Mouse (Mus musculus): ENCODE results near the gene Taf3.

Taf3 gene

GRCm38 (mm10) chr2:9877966-9878563 lies 170.3 kb downstream of the Taf3 start:
- CTCF ChIA-PET, result interaction anchor here (0.6 kb wide), 1 partner anchor 16 kb away, joined by 3 read pairs; no protein-coding TSS in a partner anchor

DNA sequence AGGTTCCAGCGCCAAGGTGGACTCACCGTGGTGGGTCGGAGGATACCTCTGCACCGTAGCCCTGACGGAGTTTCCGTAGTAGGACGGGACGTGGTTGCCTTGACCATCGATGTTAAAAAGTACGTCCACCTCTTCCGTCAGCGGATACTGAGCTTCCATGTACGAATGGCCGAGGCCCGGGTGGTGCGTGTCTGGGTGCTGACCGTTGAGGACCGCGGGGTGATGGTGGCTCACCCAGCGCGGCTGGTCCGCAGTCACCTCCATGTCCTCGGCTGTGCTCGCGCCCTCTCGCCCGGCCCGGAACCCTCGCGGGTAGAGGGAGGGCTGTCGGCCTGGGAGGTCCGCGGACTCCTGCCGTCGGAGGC lies 171.1 kb downstream of the Taf3 start:
- CTCF ChIA-PET, result interaction anchor here (0.7 kb wide), 1 partner anchor 52 kb away, joined by 3 read pairs; no protein-coding TSS in a partner anchor

DNA sequence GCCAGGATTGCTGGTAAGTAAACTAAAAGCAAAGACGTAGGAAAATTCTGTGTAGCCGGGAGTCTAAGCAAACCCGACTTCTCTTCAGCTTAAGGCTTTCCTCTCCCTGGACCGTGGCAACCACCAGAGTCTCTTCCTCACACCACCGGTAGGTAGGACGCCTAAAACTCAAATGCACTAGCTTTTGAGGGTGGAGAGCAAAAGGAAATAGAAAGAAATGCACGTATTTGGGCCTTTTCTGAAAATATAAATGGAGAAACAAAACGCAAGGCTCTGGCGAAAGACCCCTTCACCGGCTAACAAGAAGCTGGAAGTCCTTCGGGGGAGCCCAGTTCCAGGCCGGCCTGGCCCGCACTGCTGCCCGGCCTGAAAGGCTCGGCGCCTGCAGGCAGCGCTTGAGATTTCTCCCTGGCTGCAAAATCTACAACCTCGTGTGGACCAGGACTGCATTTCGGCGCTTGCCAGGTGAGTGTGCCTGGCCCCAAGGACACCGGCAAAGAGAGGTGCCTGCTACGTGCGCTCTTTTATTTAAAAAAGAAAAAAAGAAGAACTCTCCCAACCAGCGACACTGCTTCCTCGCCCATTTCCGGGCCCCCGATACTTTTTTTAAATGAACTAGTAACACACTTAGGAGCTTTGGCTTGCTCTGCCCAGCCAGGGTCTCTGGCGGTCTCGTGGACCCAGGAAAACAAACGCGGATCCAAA lies 171.6 kb downstream of the Taf3 start:
- CTCF ChIA-PET, result interaction anchor here (0.7 kb wide), 1 partner anchor 51 kb away, joined by 3 read pairs; no protein-coding TSS in a partner anchor

DNA sequence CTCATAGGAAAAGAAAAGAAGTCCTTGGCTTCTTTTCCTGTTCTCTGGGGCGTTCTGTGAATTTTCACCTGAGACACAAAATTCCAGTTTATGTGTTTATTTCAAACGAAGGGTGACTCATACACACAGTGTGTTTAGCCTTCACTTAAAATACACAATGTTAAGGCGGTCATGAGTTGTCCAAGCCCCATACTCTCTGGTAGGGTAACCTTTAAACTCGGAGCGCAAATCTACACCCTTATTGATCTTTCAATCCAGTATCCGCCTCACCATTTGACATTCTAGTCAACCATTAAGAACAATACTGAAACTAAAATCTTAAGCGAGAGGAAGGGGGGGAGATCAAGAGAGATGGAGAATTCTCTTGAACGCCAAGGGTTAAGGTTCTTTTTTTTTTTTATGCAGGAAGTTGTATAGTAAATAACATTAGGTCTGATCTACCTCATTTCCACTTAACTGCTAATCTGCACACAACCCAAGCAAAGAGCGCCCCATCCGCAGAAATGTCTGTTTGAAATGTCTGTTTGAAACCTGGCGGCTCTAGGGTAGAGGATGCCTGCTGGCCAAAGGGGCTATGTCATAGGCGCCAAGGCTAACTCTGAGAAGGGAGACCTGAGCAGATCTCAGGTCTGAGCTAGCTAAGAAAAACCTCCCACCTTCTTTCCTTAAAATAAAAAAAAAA lies 172.6 kb downstream of the Taf3 start:
- CTCF ChIA-PET, result no interaction called here

- CTCF ChIA-PET, result no interaction called here
These were observed 173.2 kb downstream of the Taf3 start for GRCm38 (mm10) chr2:9875220-9875619.

DNA sequence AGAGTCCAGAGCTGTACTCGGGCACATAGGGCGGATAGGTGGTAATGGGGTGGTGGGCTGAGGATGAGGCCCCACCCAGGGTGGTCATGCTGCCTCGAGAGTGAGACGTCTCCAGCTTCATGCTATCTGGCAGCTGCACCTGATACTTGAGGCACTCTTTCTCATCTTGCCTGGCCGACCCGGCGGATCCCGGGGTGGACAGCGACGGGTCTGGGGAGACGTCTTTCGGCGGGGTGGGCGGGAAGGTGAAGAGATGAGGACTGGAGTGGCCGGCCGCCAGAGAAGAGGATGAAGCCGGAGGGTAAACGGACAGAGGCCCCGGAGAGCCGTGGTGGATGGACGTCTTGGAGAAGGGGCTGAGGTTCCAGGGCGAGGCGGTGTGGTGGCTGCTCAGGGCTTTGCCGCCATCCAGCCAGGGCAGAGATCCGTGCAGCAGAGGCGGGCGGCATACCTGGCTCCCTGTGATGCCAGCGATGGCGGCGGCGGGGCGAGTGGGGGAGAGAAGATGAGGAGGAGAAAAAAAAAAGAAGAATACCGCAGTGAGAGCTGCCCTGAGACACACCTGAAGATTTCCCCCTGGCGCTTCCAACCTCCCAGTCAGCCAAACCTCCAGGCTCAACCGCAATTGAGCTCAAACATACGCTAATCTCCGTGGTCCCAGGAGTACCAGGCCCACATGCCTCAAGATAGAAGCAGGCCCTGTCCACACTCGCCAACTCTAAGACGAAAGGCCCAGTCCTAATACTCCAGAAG lies 173.8 kb downstream of the Taf3 start:
- CTCF ChIA-PET, result no interaction called here

- CTCF ChIA-PET, result no interaction called here
These were observed 174.6 kb downstream of the Taf3 start for GRCm38 (mm10) chr2:9873757-9874156.

- CTCF ChIA-PET, result no interaction called here
These were observed 175.7 kb downstream of the Taf3 start for GRCm38 (mm10) chr2:9872682-9873081.

GRCm38 (mm10) chr2:9871798-9872197 lies 176.6 kb downstream of the Taf3 start:
- CTCF ChIA-PET, result interaction anchor here (0.7 kb wide), 1 partner anchor 44 kb away, joined by 7 read pairs; no protein-coding TSS in a partner anchor

DNA sequence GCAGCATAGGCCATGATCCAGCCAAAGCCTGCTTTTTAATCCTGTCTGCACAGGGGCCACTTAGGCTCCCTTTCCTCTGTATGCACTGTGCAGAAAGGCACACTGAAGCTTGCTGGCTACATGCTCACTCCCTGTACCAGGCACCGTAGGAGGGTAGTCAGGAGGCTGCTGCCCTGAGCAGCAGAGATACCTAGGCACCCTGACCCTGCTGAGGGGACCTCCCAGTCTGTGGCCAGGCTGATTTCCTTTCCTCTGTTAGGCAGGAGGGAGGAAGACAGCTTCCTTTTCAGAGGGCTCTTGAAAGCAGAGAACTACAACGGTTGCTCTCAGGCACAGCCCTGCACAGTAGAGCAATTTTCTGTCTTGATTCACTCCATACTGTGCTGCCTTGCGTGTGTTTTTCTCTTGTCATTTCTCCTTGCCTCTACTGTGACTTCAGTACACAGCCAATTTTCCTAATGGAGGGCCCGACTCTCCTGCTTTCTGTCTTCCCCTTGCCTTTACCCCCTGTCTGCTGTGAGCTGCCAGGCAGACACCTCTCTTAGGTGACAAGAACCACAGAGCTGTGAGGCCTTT lies 177.2 kb downstream of the Taf3 start:
- CTCF ChIA-PET, result interaction anchor here (0.7 kb wide), 1 partner anchor 44 kb away, joined by 7 read pairs; no protein-coding TSS in a partner anchor

DNA sequence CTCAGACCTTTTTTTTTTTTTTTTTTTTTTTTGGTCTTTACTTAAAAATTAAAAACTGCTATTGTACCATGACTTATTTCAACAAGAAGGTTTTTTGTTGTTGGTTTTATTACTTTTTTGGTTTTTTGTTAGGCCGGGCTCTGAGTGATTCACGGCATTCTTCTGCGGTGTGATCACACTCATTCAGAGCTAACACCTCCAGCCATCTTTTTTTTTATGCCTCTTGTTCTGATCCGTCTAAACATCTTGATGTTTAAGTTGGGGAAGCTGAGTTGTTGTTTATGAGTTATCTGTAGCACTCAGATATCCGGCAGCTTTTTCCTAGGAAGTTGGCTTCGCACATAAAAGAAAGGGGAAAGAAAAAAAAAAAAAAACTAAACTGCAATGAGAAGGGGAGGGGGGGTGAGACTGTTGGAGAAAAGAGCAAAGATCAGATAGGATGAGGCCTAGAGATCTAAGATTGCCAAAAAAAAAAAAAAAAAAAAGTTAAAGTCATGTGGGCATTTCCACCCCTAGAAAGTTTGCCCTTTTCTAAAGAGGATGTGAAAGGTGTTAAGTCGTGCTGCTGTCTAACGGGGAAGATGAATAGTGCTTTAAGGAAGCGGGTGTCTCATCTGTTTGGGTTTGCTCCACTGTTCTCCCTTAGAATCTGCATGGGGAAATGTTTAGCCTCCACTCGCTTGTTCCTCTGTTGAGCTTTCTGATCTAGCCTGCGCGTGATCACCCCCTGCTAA lies 181.1 kb downstream of the Taf3 start:
- CTCF ChIA-PET, result interaction anchor here (0.7 kb wide), 1 partner anchor 12 kb away, joined by 5 read pairs; no protein-coding TSS in a partner anchor
